8 mouse cellular contexts compared by ENCODE assay signal in the genomic region with DNA sequence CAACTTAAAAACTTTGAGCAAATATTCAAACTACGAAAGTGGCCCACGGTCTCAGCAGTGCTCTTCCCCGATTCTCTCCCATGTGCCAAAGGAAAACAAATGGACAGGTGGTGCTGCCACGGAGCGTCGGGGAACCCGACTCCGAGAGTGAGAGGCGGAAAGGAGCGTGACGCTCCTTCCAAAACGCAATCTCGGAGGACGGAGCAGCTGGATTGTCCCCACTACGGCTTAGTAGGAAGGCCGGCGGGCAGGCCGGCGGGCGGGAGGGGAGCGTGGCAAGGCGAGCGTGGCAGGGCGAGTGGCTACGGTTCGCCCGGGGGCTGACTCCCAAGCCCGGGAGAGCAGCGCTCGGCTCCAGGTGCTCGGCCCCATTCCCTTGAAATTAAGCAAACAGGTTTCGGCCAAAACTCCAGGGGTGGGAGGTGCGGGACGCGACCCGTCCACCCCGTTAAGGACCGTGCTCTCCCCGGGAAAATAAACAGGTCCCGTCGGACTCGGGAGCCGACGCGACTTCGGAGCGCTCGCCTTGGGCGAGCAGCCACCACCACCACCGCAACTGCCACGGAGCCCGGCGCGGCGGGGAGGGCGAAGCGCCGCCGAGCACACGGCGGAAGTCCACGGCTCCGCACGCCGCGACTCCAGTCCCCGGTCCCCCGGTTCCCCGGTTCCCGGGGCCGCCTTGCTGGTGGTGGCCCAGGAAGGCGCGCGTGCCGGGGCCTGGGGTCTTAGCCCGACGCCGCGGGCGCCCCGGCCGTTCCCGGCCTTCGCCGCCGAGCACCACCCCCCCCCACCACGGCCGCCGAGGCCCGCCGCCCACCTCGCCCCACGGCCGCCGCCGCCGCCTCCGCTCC. TPM values are rescaled to one million over a fixed set of nuclear protein-coding genes. Genes with fewer than 3 reads are reported as not detected.
A peak's percentile ranks its signal among the peaks of the same experiment; 100 is the strongest.
DNase-seq lines count a peak whose midpoint lies in the region; ATAC-seq and TF ChIP-seq lines count a peak whose summit lies in the region.

No protein-coding gene starts in this region.

- peak; percentile 62 for DNase-seq in MN1 (ENCODE audit: low spot score)
- DNase-seq in cerebellum, adult 2 months = peak; percentile 56 to 64
- peak; percentile 37 for DNase-seq in forebrain, postnatal 0 days
- DNase-seq in heart, postnatal 36 days = peak; percentile 47 to 54
- DNase-seq in layer of hippocampus, adult 9-11 months = peak; percentile 9
- peak; percentile 41 for DNase-seq in lung, postnatal 10 days
- DNase-seq in retina, postnatal 7 days (ENCODE audit: low read depth, low spot score) = peak; percentile 5
- peak; percentile 55 to 70 for DNase-seq in thymus, postnatal 36 days

- H3K27me3 ChIP-seq in cerebellum, adult 2 months (ENCODE audit: control insufficient read depth, insufficient read depth, low read length) = no peaks in the 10 kb centered on the region
- peaks cover 27% of the 10 kb centered on the region for H3K27me3 ChIP-seq in forebrain, postnatal 0 days (ENCODE audit: insufficient read depth, low read length)

- WGBS in cerebellum, adult 2 months = 1% methylated on average over 71 of the region's 98 CpGs
- 5% methylated on average over 79 of the region's 98 CpGs for WGBS in forebrain, postnatal 0 days

- no peaks in the 10 kb centered on the region for H3K9me3 ChIP-seq in forebrain, postnatal 0 days (ENCODE audit: low read length)

- H3K4me1 ChIP-seq in cerebellum, adult 2 months (ENCODE audit: control insufficient read depth, insufficient read depth, low read length) = peaks cover 2% of the 10 kb centered on the region; the same call in 1 of the 2 replicates
- H3K4me1 ChIP-seq in forebrain, postnatal 0 days (ENCODE audit: insufficient read depth) = peaks cover 20% of the 10 kb centered on the region

- H3K27ac ChIP-seq in cerebellum, adult 2 months (ENCODE audit: insufficient read depth, low read length) = peak overlapping the region; percentile 0; the same call in 1 of the 2 replicates
- H3K27ac ChIP-seq in forebrain, postnatal 0 days (ENCODE audit: low read depth, low read length) = peak overlapping the region; percentile 94

- intact Hi-C loops in heart, postnatal 36 days (cut with DNase I) = no loop called here

- peak overlapping the region; percentile 94 for H3K9ac ChIP-seq in forebrain, postnatal 0 days

- no peak for TF ChIP-seq POLR2A in cerebellum, adult 2 months (IDR thresholded peaks at IDR 0.05; ENCODE audit: borderline replicate concordance, insufficient read depth, low read length)

- peak overlapping the region; percentile 77 for H3K4me3 ChIP-seq in cerebellum, adult 2 months (replicated peaks; ENCODE audit: insufficient read depth, low read depth, low read length)
- H3K4me3 ChIP-seq in forebrain, postnatal 0 days (ENCODE audit: low read depth, low read length) = peak overlapping the region; percentile 96

- ATAC-seq in forebrain, postnatal 0 days = no peak; the same call in 1 of the 2 replicates

- peak overlapping the region; percentile 96 for H3K4me2 ChIP-seq in forebrain, postnatal 0 days (ENCODE audit: low read depth)

- H3K36me3 ChIP-seq in forebrain, postnatal 0 days (ENCODE audit: insufficient read depth) = no peaks in the 10 kb centered on the region

- TF ChIP-seq CTCF in cerebellum, adult 2 months (IDR thresholded peaks at IDR 0.05; ENCODE audit: borderline replicate concordance, insufficient read depth, low read depth, low read length) = no peak
- no peak for TF ChIP-seq CTCF in forebrain, postnatal 0 days (IDR thresholded peaks at IDR 0.05; ENCODE audit: low read depth)

RNA-seq across cellular contexts. Expression of gene Gpbp1, which starts 1.0 kb away (rescaled TPM):
- polyA plus RNA-seq in cerebellum, adult 2 months (2012; rRNA removed) = 52.6 and 53.0 TPM in 2 replicates
- total RNA-seq in forebrain, postnatal 0 days (2014; rRNA removed) = 90.6 and 94.8 TPM in 2 replicates
- polyA plus RNA-seq in forebrain, postnatal 0 days (2015; fragmentation: Nextera tagmentation; extraction: Ambion mirVana) = 82.0 and 85.6 TPM in 2 replicates
- total RNA-seq in heart, postnatal 36 days (2021) = 10 to 100 TPM; 44.0 to 48.8 TPM

Comparison
In these comparisons a context has a peak if more than half of its experiments do, and no peak if none do; other contexts are left out.
1. DNase-seq: peak in every context shown above with its lines; median percentile 62 in thymus, postnatal 36 days; 62 in MN1; 60 in cerebellum, adult 2 months; 50 in heart, postnatal 36 days; 41 in lung, postnatal 10 days; 37 in forebrain, postnatal 0 days; 9 in layer of hippocampus, adult 9-11 months; 5 in retina, postnatal 7 days.